Mouse (Mus musculus) CD4-positive helper T cell, adult 2 months (primary cell): Measurements from ENCODE around the gene Ttc1.

Experiments
- DNase-seq: peaks from one replicate; pipeline ENCODE4 v3.0.0-alpha.2; 2012; ENCODE audit warnings: low read depth, missing footprints, low spot score

Gene Ttc1

DNA sequence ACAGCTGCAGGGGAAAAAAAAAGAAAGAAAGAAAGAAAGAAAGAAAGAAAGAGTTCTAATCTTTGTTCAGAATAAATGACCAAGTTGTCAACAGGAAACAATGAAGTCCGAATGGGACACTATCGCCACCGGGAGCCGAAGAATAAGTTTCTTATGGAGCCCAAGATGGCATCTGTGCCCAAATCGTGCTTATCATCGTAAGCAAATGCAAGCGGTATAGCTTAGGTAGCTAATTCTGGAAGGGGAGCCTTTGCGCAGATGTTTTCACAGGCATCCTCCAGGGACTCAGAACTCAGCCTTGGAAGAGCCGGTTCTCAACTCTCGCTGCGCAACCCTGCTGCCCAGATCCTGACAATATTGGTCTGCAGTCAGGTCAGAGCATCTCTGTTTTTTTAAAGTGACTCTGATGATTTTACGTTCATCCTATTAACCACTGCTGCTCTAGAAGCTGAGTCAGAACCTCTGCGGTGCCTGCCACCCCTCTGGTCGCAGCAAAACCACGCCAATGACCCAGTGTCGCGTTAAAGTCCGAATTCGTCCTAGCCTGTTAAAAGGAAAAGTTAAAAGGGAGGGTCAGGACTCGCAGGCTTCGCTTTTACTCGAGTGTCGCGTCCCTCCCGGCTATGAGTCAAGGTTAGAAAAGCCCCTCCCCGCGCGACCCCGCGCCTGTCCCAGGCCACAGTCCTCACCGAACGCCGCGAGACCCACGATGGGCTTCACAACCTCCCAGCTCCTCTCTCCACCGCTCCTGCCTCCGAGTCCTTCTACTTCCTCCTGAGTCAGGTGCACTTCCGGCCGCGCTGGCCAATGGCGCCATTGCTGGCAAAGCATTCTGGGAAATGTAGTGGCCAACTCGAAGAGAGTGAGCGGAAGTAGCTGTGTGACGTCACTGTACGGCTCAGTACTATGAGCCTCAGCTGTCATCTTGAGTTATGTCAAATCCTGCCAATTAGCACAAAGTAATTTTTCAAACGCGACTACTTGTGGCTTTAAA lies at the start of gene Ttc1:
Ttc1 (minus strand) TSS at position 776 of the 994 bp plus-strand sequence.
- DNase-seq: peak; percentile 97

DNA sequence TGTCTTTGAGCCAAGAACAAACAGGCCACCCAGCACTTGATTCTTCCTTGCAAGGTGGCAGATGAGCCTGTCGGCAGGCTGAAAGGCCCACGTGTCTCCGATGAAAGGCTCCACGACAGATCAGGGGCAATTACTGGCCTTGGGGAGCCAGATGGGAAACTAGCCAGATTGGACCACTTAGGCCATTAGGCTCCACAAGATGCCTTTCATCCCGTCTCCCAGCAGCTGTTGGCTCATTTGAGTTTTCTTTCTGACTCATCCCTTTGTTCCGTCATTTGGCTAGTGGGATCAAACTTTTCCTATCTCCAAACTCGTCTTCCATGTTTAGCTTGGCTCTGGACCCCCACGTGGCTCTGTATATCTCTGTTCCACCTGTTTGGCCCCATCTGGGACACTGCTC lies 48.2 kb upstream of the Ttc1 start:
- no peak for DNase-seq

DNA sequence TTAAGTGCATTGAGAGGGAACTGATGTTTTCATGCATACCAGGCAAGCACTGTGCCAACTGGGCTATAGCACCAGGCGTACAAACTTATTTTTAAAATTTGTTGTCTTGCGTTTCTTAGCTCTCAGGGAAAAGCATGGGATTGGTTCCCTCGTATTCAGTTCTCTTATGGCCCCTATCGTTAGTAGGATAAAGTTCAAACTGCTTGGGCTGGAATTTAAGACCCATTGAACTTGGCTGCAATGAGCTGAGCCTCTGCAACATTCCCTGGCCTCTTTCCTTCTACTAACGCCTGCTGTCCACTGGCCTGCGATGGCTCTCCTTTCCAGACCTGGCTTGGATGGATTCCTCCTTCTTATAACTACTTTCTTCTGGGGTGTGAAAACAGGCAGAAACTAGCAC lies 42.6 kb upstream of the Ttc1 start:
- DNase-seq: no peak

DNA sequence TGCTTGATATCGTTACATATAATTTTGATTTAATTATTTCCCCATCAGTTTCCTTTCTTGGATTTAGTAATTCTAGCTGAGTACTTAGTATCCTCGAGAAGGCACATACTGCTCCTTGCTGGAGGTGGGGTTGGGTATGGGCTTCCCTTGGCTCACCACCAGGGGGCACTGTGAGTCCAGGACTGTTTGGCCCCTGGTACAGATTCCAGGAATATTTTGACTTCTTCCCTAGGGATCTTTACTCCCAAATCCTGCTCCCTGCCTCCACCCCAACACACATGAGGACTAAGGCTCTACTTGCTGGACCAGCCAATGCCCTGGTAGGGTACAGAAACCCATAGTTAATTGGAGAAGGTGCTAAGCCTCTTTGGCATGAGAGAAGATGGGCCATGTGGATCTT lies 36.0 kb upstream of the Ttc1 start:
- peak; percentile 20 for DNase-seq

DNA sequence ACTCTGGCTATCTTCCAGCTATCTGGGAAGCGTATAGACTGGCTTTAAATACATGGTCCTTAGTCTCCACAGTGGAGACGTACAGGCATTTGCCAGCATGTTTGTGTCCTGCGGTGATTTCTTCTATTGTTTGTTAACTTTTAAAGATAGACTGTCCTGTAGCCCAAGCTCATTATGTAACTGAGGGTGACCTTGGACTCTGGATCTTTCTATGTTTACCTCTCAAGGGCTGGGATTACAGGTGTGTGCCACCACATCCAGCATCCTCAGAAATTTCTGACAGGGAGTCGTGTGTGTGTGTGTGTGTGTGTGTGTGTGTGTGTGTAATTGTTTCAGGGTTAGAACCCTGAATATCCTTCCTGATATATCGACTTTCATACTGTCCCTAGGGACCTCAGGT lies 35.3 kb upstream of the Ttc1 start:
- DNase-seq: no peak

DNA sequence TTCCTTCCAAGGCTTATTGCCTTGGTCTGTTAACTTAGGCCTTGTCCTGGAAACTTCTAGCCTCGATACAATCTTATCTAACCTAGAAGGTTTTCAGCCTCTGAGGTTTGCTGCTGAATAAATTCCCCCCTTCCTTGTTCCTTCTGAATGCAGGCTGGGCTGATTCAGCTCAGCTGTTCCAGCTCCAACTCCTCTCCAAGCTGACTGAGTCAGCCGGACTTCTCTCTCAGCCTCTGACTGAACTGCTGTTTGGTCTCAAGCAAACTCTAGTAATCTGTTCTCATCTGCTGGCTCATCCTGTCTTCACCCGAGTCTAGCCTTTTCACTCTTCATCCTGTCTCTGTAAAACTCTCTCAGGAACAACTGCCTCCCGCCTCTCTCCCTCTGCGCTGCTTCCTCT lies 31.7 kb upstream of the Ttc1 start:
- DNase-seq: no peak

DNA sequence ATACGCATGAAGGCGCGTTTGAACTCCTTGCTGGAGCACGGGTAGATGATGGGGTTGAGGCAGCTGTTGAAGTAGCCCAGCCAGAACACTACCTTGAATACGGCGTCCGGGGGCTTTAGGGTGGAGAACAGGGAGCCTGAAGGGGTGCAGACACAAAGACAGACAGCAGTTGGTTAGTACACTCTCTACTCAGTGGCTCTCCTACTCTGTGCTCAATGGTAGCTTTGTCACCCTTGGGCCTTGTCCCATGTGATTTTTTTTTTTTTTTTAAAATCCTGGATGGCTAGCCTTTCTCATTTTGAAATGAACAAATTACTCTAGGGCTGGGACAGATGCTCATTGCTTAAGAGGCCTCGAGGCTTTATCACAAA lies 28.5 kb upstream of the Ttc1 start:
- DNase-seq: no peak

DNA sequence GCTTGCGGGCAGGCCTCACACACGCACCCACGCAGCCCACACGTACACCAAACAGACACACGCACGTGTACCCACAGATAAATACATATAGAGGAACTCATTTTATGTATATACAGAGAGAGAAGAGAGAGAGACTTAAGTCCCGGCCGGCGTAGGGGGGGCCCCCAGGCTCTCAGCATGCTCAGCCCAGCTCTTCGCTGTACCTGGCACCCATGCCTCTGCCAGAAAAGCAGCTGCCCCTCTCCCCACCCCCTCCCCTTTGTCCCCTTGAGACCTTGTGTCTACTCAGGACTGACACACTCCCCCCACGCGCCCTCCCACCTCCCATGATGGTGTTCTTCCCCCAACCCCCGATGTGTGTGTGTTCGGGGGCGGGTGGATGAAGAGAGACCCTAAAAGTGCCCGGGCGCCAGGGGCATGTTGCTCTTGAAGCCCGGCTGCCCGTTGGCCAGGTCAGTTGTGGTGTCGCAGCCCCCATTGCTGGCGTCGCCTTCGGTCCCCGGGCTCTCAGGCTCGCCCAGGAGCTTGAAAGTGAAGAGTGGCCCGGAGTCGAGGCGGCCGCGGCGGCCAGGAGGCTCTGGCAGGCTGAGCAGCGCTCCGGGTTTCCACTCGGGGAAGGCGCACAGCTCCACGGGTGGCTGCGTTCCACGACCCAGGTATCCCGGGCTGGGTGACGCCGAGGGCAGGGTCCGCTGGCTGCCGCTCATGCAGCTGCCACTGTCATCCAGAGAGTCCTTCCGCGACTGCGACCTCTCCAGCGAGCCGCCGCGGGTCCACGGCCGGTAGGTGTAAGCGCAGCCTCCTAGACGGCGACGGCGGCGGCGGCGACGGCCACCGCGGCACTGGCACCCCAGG lies 27.9 kb upstream of the Ttc1 start:
- no peak for DNase-seq

DNA sequence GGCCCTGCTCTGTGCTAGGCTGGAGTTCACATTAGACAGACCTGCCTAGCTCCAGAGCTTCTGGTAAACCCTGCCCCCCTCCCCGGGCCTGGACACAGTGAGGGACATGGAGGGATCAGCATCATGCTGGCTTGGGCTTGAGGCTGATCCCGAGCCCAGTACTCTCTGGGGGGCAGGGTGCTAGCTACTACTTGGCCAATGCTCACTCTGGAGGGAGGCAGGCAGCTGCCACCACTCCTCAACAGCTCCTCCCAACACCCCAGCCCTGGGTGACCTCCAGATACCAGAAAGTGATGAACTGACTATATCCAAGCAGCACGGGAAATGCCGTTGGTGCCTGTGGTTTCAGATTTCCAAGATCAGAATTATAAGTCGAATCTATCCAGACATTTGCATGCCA lies 25.9 kb upstream of the Ttc1 start:
- DNase-seq: no peak

DNA sequence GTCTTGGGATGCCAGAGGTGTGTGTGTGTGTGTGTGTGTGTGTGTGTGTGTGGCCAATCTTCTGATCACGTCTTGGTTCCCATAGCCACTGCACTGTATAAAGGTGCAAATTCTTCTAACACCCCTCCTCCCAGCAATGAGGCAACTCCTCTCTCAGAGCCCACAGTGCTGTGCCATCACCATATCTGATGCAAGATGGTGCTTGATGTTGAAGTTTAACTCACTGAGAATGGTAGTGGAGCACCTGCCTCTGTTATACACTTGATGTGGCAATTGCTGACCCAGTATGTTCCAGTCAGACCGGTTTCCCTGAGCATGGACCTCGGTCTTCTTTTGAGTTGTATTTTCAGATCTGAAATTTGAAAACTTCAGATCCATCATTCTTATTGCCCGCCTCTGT lies 22.3 kb upstream of the Ttc1 start:
- DNase-seq: no peak

DNA sequence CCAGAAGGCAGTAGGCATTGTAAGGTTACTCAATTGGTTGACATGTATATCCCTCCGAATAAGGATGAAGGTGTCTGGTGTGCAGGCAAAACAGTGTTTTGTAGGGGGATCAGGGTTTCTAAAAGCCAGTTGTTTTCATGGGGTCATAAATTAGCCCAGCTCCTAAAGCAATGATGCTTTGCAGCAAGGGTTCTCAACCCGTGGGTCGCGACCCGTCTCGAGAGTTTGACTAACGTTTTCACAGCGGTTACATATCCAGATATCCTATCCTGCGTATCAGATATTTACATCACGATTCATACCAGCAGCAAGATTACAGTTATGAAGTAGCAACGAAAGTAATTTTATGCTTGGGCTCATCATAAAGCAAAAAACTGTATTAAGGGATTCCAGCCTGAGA lies 19.9 kb upstream of the Ttc1 start:
- no peak for DNase-seq

DNA sequence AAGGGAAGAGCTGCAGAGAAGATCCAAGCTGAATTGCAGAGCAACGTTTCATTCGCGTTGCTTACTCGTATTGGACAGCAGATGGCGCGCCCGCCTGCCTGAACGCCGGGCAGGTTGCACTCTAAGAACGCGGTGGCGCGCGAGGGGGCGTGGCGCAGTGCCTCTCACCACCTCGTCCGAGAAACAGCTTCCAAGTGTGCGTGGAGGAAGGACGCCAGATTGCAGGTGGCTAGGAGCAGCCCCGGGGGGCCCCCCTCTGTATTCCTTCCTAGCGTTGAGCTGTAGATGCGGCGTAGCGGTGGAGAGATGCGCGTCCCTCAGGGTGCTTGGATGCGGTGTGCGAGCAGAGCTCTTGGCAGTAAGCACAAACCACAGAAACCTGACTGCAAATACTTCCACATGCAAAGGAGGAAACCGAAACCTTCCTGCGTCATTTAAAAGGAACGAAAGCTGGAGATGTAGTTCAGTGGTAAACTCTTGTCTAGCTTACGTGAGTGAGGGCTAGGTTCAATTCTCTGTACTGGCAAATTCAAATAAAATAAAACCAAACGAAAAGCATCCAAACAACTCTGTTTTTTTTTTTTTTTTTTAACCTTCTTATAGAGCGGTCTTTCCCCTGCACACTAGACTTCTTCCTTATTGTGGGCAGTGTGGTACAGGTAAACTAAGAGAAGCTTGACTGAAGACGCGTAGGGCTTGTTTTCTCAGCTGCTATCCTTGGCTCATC lies 19.3 kb upstream of the Ttc1 start:
- DNase-seq: peak; percentile 87

DNA sequence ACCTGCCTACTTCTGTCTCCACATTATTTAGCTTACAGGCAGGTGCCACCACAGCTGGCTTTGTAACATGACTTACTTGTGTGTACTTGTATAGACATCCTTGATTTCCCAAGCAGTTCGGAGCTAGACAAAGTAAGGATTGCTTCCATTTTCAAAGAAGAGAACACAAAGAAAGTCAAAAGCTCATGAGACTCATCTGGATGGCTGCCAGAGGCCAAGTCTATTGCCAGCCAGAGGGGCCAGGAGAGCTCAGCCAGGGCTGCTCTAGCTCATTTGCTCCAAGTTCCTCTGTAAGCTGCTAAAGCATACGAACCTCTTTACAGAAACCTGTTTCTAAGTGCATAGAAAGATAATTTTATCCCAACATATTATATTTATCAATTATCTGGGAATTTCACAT lies 10.6 kb upstream of the Ttc1 start:
- DNase-seq: no peak

DNA sequence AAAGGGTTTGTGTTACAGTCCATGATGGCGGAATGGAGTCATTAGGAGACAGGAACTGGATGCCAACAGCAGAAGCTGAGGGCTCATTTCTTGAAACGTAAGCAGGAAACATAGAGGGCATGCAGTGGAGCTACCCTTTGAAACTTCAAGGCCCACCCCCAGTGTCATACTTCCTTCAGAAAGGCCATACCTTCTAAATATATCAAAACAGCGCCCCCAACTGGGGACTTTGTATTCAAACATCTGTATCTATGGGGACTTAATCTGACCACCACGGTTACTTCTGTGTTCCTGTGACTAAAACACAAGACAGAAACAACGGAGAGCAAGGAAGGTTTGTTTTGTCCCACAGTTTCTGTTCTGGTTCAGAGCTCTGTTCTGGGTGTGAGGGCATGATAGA lies 7.6 kb upstream of the Ttc1 start:
- DNase-seq: peak; percentile 25

DNA sequence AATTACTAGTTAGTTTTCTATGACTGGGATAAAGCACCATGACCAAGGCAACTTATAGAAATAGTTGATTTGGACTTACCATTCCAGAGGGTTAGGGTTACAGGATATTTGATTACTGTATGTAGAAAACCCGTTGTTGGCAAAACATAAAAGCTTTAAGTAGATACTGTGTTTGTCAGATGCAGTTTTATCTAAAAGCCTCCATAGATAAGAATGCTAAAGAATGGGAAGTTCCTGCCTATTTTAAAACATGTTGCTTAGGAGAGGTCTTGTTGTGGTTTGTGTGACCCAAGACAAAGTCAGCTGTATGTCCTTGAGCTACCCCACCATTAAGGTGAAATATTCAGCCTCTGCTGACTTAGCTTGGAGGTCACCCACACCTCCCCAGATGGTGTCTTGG lies 6.8 kb upstream of the Ttc1 start:
- DNase-seq: no peak

DNA sequence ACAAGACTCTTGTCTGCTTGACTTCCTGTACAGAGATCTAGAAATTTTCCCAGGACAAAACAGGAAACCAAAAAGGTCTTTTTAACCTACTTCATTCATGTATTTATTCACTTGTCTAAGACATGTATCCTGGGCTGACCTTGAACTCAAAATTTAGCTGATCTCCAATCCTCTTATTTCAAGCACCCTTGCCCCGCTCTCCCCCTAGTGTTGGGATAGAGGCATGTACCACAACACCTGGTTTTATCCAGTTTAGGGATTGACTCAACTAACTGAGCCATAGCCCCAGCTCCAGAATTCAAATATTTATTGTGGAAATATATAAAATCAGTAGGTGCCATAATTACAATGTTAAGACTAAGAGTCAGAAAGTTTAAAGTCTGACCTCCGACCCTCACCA lies 3.7 kb upstream of the Ttc1 start:
- DNase-seq: no peak

DNA sequence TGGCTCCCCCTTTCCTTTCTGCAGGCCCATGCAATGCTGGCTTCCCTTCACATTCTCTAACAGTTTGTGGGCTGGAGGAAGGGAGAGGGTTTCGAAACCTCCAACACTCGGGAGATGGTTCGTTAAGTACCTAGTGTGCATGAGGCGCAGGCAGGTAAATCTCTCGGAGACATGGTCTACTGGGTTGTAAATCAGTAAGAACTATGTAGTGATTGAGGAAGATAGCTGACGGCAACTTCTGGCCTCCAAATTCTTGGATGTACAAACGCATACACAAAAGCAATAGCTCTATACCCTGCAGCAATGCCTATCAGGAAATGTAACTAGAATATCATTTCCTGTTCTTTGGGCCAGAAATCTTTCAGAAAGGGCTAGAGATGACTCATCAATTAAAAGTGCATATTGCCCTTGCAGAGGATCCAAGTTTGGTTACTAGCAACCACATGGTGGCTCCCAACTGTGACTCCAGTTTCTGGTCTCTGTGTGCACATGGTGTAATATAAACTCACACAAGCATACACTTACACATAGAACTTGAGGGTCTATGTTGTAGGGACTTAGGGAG lies 19.0 kb downstream of the Ttc1 start:
- DNase-seq: peak; percentile 47

DNA sequence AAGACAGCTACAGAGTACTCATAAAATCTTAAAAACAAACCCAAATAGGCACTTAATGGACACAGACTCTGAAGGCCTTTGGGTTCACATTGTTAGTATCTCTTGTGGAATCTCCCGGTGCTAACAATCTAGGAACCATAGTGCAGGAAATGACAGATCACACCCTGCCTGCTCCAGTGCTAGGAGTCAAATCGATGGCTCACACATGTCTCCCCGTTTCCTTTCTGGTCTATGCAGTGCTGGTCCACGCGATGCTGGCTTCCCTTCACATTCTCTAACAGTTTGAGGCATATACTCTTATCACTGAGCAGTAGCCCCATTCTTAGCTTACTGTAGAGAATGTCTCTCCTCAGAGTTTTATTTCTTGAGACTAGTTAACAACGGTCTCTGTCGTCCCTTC lies 20.0 kb downstream of the Ttc1 start:
- DNase-seq: peak; percentile 24

DNA sequence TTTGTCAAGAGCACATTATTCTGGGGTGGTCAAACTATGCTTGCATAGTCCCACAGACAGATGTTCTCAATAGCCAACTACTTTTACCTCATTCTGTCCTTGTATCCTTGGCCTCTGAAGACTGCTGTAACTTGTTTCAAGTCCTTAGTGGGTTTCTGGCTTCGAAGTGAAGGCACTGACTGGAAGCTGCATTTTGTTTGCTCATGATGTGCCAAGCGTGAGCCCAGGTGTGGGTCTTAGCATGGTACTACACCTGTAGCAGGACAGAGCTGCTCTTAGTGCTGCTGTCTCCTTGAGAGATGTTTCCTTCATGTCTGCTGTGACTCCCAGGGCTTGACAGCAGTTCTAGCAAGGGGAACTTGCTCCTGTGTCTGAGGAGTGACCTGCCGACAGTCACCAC lies 24.4 kb downstream of the Ttc1 start:
- DNase-seq: no peak

DNA sequence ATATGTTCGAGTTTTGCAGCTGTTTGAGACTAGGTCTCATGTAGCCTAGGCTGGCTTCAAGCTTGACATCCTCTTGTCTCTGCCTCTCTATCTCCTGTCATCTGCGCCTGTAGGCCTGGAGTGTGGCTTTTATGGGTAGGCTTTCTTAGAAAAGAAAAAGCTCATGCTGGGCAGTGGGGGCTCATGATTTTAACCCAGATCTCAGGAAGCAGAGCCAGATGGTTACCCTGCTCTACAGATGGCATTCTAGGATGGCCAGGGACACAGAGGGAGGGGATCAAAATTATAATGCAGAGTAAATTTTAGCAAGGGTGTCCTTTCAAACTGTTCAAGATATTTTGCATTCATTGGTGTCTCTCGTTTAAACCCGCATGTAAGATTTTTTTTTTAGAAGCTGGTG lies 35.6 kb downstream of the Ttc1 start:
- DNase-seq: no peak

DNA sequence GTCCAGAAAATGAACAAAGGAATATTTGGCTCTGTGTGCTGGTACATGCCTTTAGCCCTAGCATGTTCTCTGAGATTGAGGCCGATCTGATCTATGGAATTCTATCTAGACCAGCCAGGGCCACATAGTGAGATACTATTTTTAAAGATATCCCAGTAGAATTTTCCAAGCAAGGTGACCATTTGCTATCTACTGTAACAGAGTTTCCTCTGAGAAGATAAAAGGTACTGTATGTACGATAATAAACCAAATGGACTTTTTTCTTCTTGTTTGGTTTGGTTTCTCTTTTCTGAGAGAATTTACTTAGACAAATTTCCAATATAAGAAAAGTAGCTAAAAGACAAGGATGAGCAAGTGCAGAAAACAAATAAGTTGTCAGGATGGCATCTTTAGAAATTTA lies 39.4 kb downstream of the Ttc1 start:
- DNase-seq: no peak

DNA sequence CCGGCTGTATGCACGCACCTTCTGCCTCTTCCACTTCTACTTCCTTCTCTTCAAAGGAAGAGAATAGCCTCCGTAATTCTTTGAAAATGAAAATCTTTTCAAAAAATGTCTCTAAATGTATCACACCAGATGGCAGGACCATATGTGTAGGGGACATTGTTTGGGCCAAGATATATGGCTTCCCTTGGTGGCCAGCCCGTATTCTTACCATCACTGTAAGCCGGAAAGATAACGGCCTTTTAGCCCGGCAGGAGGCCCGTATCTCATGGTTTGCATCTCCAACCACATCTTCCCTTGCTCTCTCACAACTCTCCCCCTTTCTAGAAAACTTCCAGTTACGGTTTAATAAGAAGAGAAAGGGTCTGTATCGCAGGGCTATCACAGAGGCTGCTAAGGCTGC lies 42.1 kb downstream of the Ttc1 start:
- no peak for DNase-seq
